Mouse (Mus musculus): ENCODE measurements around the gene Fes. TPM values are rescaled to one million over a fixed set of nuclear protein-coding genes. Genes with fewer than 3 reads are reported as not detected.
A peak's percentile ranks its signal among the peaks of the same experiment; 100 is the strongest.

The Fes gene
- total RNA-seq, 1 experiment from 2014 or later = 52.5 TPM

GRCm38 (mm10) chr7:80392119-80392518, 4.4 kb upstream of the Fes start:
- ATAC-seq (replicated peaks in 1 of 2; ENCODE audit: insufficient read depth in 1 of 2, low FRiP score in 2 of 2, low TSS enrichment in 1 of 2, low read depth in 1 of 2, poor library complexity in 2 of 2, severe bottlenecking in 2 of 2) = no peak

GRCm38 (mm10) chr7:80387033-80387632, 613 bp downstream of the Fes start:
- 0 out of 4 replicates have a peak, but pooled peaks of 1 of the 2 experiments have one; percentile 2 for ATAC-seq (replicated peaks in 1 of 2; ENCODE audit: insufficient read depth in 1 of 2, low FRiP score in 2 of 2, low TSS enrichment in 1 of 2, low read depth in 1 of 2, poor library complexity in 2 of 2, severe bottlenecking in 2 of 2)

GRCm38 (mm10) chr7:80386235-80386930, 1.4 kb downstream of the Fes start:
- peak; percentile 84 to 85 for ATAC-seq (replicated peaks in 1 of 2; ENCODE audit: insufficient read depth in 1 of 2, low FRiP score in 2 of 2, low TSS enrichment in 1 of 2, low read depth in 1 of 2, poor library complexity in 2 of 2, severe bottlenecking in 2 of 2)

GRCm38 (mm10) chr7:80382919-80383318, 4.8 kb downstream of the Fes start:
- ATAC-seq (replicated peaks in 1 of 2; ENCODE audit: insufficient read depth in 1 of 2, low FRiP score in 2 of 2, low TSS enrichment in 1 of 2, low read depth in 1 of 2, poor library complexity in 2 of 2, severe bottlenecking in 2 of 2) = no peak

GRCm38 (mm10) chr7:80379531-80379930, 8.2 kb downstream of the Fes start:
- ATAC-seq (replicated peaks in 1 of 2; ENCODE audit: insufficient read depth in 1 of 2, low FRiP score in 2 of 2, low TSS enrichment in 1 of 2, low read depth in 1 of 2, poor library complexity in 2 of 2, severe bottlenecking in 2 of 2) = peak in 1 of 2 experiments; percentile 46; a peak in 1 of 4 replicates

GRCm38 (mm10) chr7:80377471-80377870, 10.3 kb downstream of the Fes start:
- no peak; a peak in 1 of 4 replicates for ATAC-seq (replicated peaks in 1 of 2; ENCODE audit: insufficient read depth in 1 of 2, low FRiP score in 2 of 2, low TSS enrichment in 1 of 2, low read depth in 1 of 2, poor library complexity in 2 of 2, severe bottlenecking in 2 of 2)

- no peak for ATAC-seq (replicated peaks in 1 of 2; ENCODE audit: insufficient read depth in 1 of 2, low FRiP score in 2 of 2, low TSS enrichment in 1 of 2, low read depth in 1 of 2, poor library complexity in 2 of 2, severe bottlenecking in 2 of 2)
These were observed 11.6 kb downstream of the Fes start for GRCm38 (mm10) chr7:80376192-80376591.

- peak in 1 of 2 experiments; percentile 8; a peak in 1 of 4 replicates for ATAC-seq (replicated peaks in 1 of 2; ENCODE audit: insufficient read depth in 1 of 2, low FRiP score in 2 of 2, low TSS enrichment in 1 of 2, low read depth in 1 of 2, poor library complexity in 2 of 2, severe bottlenecking in 2 of 2)
These were observed 12.2 kb downstream of the Fes start for GRCm38 (mm10) chr7:80375376-80376039.

GRCm38 (mm10) chr7:80374733-80375132, 13.0 kb downstream of the Fes start:
- ATAC-seq (replicated peaks in 1 of 2; ENCODE audit: insufficient read depth in 1 of 2, low FRiP score in 2 of 2, low TSS enrichment in 1 of 2, low read depth in 1 of 2, poor library complexity in 2 of 2, severe bottlenecking in 2 of 2) = no peak

GRCm38 (mm10) chr7:80374280-80374679, 13.5 kb downstream of the Fes start:
- ATAC-seq (replicated peaks in 1 of 2; ENCODE audit: insufficient read depth in 1 of 2, low FRiP score in 2 of 2, low TSS enrichment in 1 of 2, low read depth in 1 of 2, poor library complexity in 2 of 2, severe bottlenecking in 2 of 2) = no peak

- ATAC-seq (replicated peaks in 1 of 2; ENCODE audit: insufficient read depth in 1 of 2, low FRiP score in 2 of 2, low TSS enrichment in 1 of 2, low read depth in 1 of 2, poor library complexity in 2 of 2, severe bottlenecking in 2 of 2) = peak; percentile 52 to 57
These were observed 13.9 kb downstream of the Fes start for GRCm38 (mm10) chr7:80373850-80374249.

GRCm38 (mm10) chr7:80373352-80373751, 14.4 kb downstream of the Fes start:
- ATAC-seq (replicated peaks in 1 of 2; ENCODE audit: insufficient read depth in 1 of 2, low FRiP score in 2 of 2, low TSS enrichment in 1 of 2, low read depth in 1 of 2, poor library complexity in 2 of 2, severe bottlenecking in 2 of 2) = no peak

GRCm38 (mm10) chr7:80372667-80373066, 15.1 kb downstream of the Fes start:
- no peak for ATAC-seq (replicated peaks in 1 of 2; ENCODE audit: insufficient read depth in 1 of 2, low FRiP score in 2 of 2, low TSS enrichment in 1 of 2, low read depth in 1 of 2, poor library complexity in 2 of 2, severe bottlenecking in 2 of 2)

GRCm38 (mm10) chr7:80372166-80372565, 15.6 kb downstream of the Fes start:
- ATAC-seq (replicated peaks in 1 of 2; ENCODE audit: insufficient read depth in 1 of 2, low FRiP score in 2 of 2, low TSS enrichment in 1 of 2, low read depth in 1 of 2, poor library complexity in 2 of 2, severe bottlenecking in 2 of 2) = no peak

GRCm38 (mm10) chr7:80371041-80371751, 16.6 kb downstream of the Fes start, which contains the start of gene Man2a2:
TSS of gene Man2a2 (minus strand) at chr7:80371375.
- ATAC-seq (replicated peaks in 1 of 2; ENCODE audit: insufficient read depth in 1 of 2, low FRiP score in 2 of 2, low TSS enrichment in 1 of 2, low read depth in 1 of 2, poor library complexity in 2 of 2, severe bottlenecking in 2 of 2) = 0 out of 4 replicates have a peak, but pooled peaks of 1 of the 2 experiments have one; percentile 25

- peak; percentile 25 to 27; a peak in 2 of 4 replicates for ATAC-seq (replicated peaks in 1 of 2; ENCODE audit: insufficient read depth in 1 of 2, low FRiP score in 2 of 2, low TSS enrichment in 1 of 2, low read depth in 1 of 2, poor library complexity in 2 of 2, severe bottlenecking in 2 of 2)
These were observed 17.1 kb downstream of the Fes start for GRCm38 (mm10) chr7:80370649-80371040.

- no peak for ATAC-seq (replicated peaks in 1 of 2; ENCODE audit: insufficient read depth in 1 of 2, low FRiP score in 2 of 2, low TSS enrichment in 1 of 2, low read depth in 1 of 2, poor library complexity in 2 of 2, severe bottlenecking in 2 of 2)
These were observed 17.7 kb downstream of the Fes start for GRCm38 (mm10) chr7:80369967-80370431.

All from hematopoietic stem cell, adult 5-6 weeks (primary cell).